Mouse (Mus musculus): ENCODE measurements around the gene Ankdd1b.

GRCm38 (mm10) chr13:96477226-96477625 is 6.2 kb upstream of the Ankdd1b start:
- no peak for TF ChIP-seq MAFK (IDR thresholded peaks at IDR 0.05; ENCODE audit: insufficient read depth, low read depth, low read length)
- no peak for TF ChIP-seq ZNF384 (IDR thresholded peaks at IDR 0.05; ENCODE audit: low read depth, low read length)
- TF ChIP-seq HCFC1 (IDR thresholded peaks at IDR 0.05; ENCODE audit: borderline replicate concordance, insufficient read depth, low read length): no peak
- TF ChIP-seq ZC3H11A (IDR thresholded peaks at IDR 0.05; ENCODE audit: borderline replicate concordance, low read depth, low read length): no peak
- no peak for TF ChIP-seq CHD2 (IDR thresholded peaks at IDR 0.05; ENCODE audit: low read depth, low read length)
